Mouse (Mus musculus) ovary, adult 2 months (tissue): ENCODE results near the gene Tbc1d24. TPM values are rescaled to one million over a fixed set of nuclear protein-coding genes. Genes with fewer than 3 reads are reported as not detected.

Source experiments
- polyA plus RNA-seq: library from polyadenylated mRNA; depleted of rRNA; stranded (reverse); fragments of >200 nt; gene quantifications from 2 replicates; pipeline ENCODE4 v1.2.3, GENCODE M21; 2012; rRNA removed

Gene Tbc1d24
- 41.6 and 41.7 TPM in 2 replicates for polyA plus RNA-seq

GRCm38 (mm10) chr17:24205284-24205888 lies at the start of gene Tbc1d24:
TSS of gene Tbc1d24 (minus strand) at chr17:24205562.

GRCm38 (mm10) chr17:24251320-24252069 lies 46.1 kb upstream of the Tbc1d24 start, which contains the start of gene Ccnf:
TSS of gene Ccnf (minus strand) at chr17:24251484.

GRCm38 (mm10) chr17:24220435-24221411 lies 15.4 kb upstream of the Tbc1d24 start, which contains the start of gene Tedc2:
TSS of gene Tedc2 (minus strand) at chr17:24220851.

GRCm38 (mm10) chr17:24209043-24209915 lies 3.9 kb upstream of the Tbc1d24 start, which contains the start of gene Ntn3:
TSS of gene Ntn3 (minus strand) at chr17:24209531.

GRCm38 (mm10) chr17:24169317-24170065 lies 35.9 kb downstream of the Tbc1d24 start, which contains the start of gene Atp6v0c:
TSS of gene Atp6v0c (minus strand) at chr17:24169702.

GRCm38 (mm10) chr17:24163176-24163962 lies 42.0 kb downstream of the Tbc1d24 start, which contains the start of gene Amdhd2:
TSS of gene Amdhd2 (minus strand) at chr17:24163766.

GRCm38 (mm10) chr17:24150824-24151223 lies 54.5 kb downstream of the Tbc1d24 start, which contains the start of gene Pdpk1:
TSS of gene Pdpk1 (minus strand) at chr17:24150924.

Other genes starting within 250 kb of the Tbc1d24 start
- gene Prss30, start 225.0 kb downstream of the Tbc1d24 start, polyA plus RNA-seq = 3.5 and 5.3 TPM in 2 replicates
- gene Prss22, start 207.5 kb downstream of the Tbc1d24 start, polyA plus RNA-seq = 0.81 and 0.92 TPM in 2 replicates
- 0.39 and 0.77 TPM in 2 replicates for gene Prss27, start 167.4 kb downstream of the Tbc1d24 start, polyA plus RNA-seq
- 51.8 and 52.0 TPM in 2 replicates for gene Kctd5, start 132.1 kb downstream of the Tbc1d24 start, polyA plus RNA-seq
- 21.1 and 22.9 TPM in 2 replicates for gene Pdpk1, start 54.6 kb downstream of the Tbc1d24 start, polyA plus RNA-seq
- 80.4 and 91.4 TPM in 2 replicates for gene Amdhd2, start 41.8 kb downstream of the Tbc1d24 start, polyA plus RNA-seq
- gene Atp6v0c, start 35.9 kb downstream of the Tbc1d24 start, polyA plus RNA-seq = 1,050 and 1,217 TPM in 2 replicates
- 10.8 and 13.0 TPM in 2 replicates for gene Ntn3, start 4.0 kb upstream of the Tbc1d24 start, polyA plus RNA-seq
- gene Tedc2, start 15.3 kb upstream of the Tbc1d24 start, polyA plus RNA-seq = 22.5 and 22.7 TPM in 2 replicates
- gene Ccnf, start 45.9 kb upstream of the Tbc1d24 start, polyA plus RNA-seq = 9.7 and 17.0 TPM in 2 replicates
- not detected in 2 replicates for gene Abca17, start 145.5 kb upstream of the Tbc1d24 start, polyA plus RNA-seq
- 31.5 and 35.2 TPM in 2 replicates for gene Abca3, start 146.4 kb upstream of the Tbc1d24 start, polyA plus RNA-seq
- 153 and 155 TPM in 2 replicates for gene Rnps1, start 209.0 kb upstream of the Tbc1d24 start, polyA plus RNA-seq
- 124 and 139 TPM in 2 replicates for gene Eci1, start 221.1 kb upstream of the Tbc1d24 start, polyA plus RNA-seq
- gene Dnase1l2, start 237.5 kb upstream of the Tbc1d24 start, polyA plus RNA-seq = 7.9 and 13.4 TPM in 2 replicates